Comparison of ENCODE assay signal across 1 mouse cellular context in the genomic region with DNA sequence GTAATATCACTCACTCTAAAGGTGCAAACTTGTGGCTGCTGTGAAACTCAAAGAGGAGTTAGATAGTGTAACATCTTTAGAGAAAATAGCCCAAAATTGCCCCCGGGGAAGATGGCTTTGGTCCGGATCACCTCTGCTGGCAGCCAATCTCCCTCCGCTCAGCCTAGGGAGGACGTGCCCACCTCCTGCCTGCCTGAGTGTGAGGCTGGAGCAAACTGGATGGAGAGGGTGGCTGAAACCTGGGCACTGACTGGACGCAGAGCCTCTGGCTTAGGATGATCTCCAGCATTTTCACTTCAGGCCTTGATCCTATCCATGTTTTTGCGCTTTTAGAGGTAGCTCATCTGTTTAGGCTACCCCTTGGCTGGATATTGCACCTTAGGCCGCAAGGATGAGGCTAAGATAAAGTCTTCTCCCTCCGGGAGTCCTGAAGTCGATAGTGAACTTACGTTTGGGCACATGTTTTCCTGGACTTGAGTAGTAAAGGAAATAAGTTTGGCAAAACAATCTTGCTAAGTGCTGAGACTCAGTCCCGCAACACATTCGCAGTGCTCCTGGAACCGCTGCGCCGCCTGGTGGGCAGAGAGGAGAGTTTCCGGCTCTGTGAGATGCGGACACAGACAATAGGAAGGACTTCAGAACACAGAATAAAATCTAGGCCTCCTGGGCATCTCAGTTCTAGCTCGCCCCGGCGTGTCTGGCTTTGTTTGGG.
TF ChIP-seq lines count a peak whose summit lies in the region.

No protein-coding gene starts in this region.

TF ChIP-seq in CH12.LX, 34 proteins besides CTCF, POLR2A, EP300 and RAD21 (continued from another document):
- peak; percentile 39 for TF ChIP-seq HCFC1 (IDR thresholded peaks at IDR 0.05; ENCODE audit: low read depth, low read length)
- TF ChIP-seq MXI1 (IDR thresholded peaks at IDR 0.05; ENCODE audit: low read depth, low read length) = peak; percentile 21; the same call in 1 of the 2 replicates
- TF ChIP-seq JUN (IDR thresholded peaks at IDR 0.05; ENCODE audit: insufficient read depth, low read depth, low read length) = no peak
- 0 out of 2 replicates have a peak, but pooled peaks have one; percentile 12 for TF ChIP-seq CHD2 (IDR thresholded peaks at IDR 0.05; ENCODE audit: low read length)
